In genomic region chr19:60466953-60467570, GRCm38 (mm10) we compare ENCODE assay signal across 7 mouse cellular contexts. TPM values are rescaled to one million over a fixed set of nuclear protein-coding genes. Genes with fewer than 3 reads are reported as not detected.
DNase-seq lines count a peak whose midpoint lies in the region; ATAC-seq and TF ChIP-seq lines count a peak whose summit lies in the region.

No protein-coding gene starts in this region.

- H3K27ac ChIP-seq in limb, embryonic 13.5 days, result no peak overlapping the region
- no peak overlapping the region for H3K27ac ChIP-seq in midbrain, embryonic 14.5 days (replicated peaks; ENCODE audit: low read depth, low read length)
- no peak overlapping the region for H3K27ac ChIP-seq in spleen, adult 2 months (ENCODE audit: insufficient read depth, low read length)

- peak overlapping the region; percentile 33 for H3K4me3 ChIP-seq in limb, embryonic 13.5 days
- peak overlapping the region; percentile 35 for H3K4me3 ChIP-seq in midbrain, embryonic 14.5 days (replicated peaks; ENCODE audit: low read depth, low read length)
- peak overlapping the region; percentile 23; the same call in 1 of the 2 replicates for H3K4me3 ChIP-seq in spleen, adult 2 months (ENCODE audit: extremely low read depth, insufficient read depth, insufficient read length)

- no peaks in the 10 kb centered on the region for H3K36me3 ChIP-seq in limb, embryonic 13.5 days
- no peaks in the 10 kb centered on the region for H3K36me3 ChIP-seq in midbrain, embryonic 14.5 days (ENCODE audit: control insufficient read depth, insufficient read depth, low read length)
- H3K36me3 ChIP-seq in spleen, adult 2 months (ENCODE audit: control insufficient read depth, insufficient read depth, low read length), result no peaks in the 10 kb centered on the region

- H3K4me2 ChIP-seq in limb, embryonic 13.5 days (replicated peaks), result peak overlapping the region; percentile 60
- peak overlapping the region; percentile 61 for H3K4me2 ChIP-seq in midbrain, embryonic 14.5 days (ENCODE audit: low read length)

- H3K4me1 ChIP-seq in limb, embryonic 13.5 days, result peaks cover 21% of the 10 kb centered on the region
- H3K4me1 ChIP-seq in midbrain, embryonic 14.5 days (ENCODE audit: control insufficient read depth, insufficient read depth, low read length), result peaks cover 9% of the 10 kb centered on the region
- peaks cover 9% of the 10 kb centered on the region for H3K4me1 ChIP-seq in spleen, adult 2 months (ENCODE audit: control insufficient read depth, insufficient read depth, insufficient read length)

- ATAC-seq in limb, embryonic 13.5 days (ENCODE audit: low FRiP score, low read depth), result no peak
- ATAC-seq in midbrain, embryonic 14.5 days (ENCODE audit: low FRiP score, low TSS enrichment), result peak; percentile 73; the same call in 1 of the 2 replicates

- peaks cover 43% of the 10 kb centered on the region for H3K27me3 ChIP-seq in limb, embryonic 13.5 days
- peaks cover 36% of the 10 kb centered on the region for H3K27me3 ChIP-seq in midbrain, embryonic 14.5 days (ENCODE audit: control insufficient read depth, insufficient read depth, low read length)
- peaks cover 4% of the 10 kb centered on the region for H3K27me3 ChIP-seq in spleen, adult 2 months (ENCODE audit: control insufficient read depth, insufficient read depth, low read length)

- TF ChIP-seq POLR2A in spleen, adult 2 months (IDR thresholded peaks at IDR 0.05; ENCODE audit: low read depth, low read length), result no peak

- peak; percentile 84 for DNase-seq in adrenal gland, postnatal 14 days
- DNase-seq in embryo, embryonic 10 days (ENCODE audit: low spot score), result peak; percentile 88
- DNase-seq in gastrocnemius, postnatal 4 days (ENCODE audit: low spot score in 2 of 2), result peak; percentile 31 to 60
- peak; percentile 27 for DNase-seq in kidney, adult 11 months
- peak; percentile 90 for DNase-seq in midbrain, embryonic 14.5 days
- DNase-seq in spleen, adult 2 months (ENCODE audit: low read depth in 1 of 2, low spot score in 2 of 2), result peak; percentile 28 to 50

- no peaks in the 10 kb centered on the region for H3K9me3 ChIP-seq in limb, embryonic 13.5 days
- no peaks in the 10 kb centered on the region for H3K9me3 ChIP-seq in midbrain, embryonic 14.5 days (ENCODE audit: control insufficient read depth, low read length)

- H3K9ac ChIP-seq in limb, embryonic 13.5 days, result no peak overlapping the region
- peak overlapping the region; percentile 40; the same call in 1 of the 2 replicates for H3K9ac ChIP-seq in midbrain, embryonic 14.5 days (replicated peaks; ENCODE audit: low read length)

- WGBS in limb, embryonic 13.5 days, result 4% methylated on average over 41 of the region's 41 CpGs
- WGBS in midbrain, embryonic 14.5 days, result 1% methylated on average over 41 of the region's 41 CpGs
- WGBS in spleen, adult 2 months, result 9% methylated on average over 41 of the region's 41 CpGs

- TF ChIP-seq CTCF in spleen, adult 2 months (IDR thresholded peaks at IDR 0.05; ENCODE audit: extremely low read depth, insufficient read depth, insufficient read length, insufficient replicate concordance), result peak; percentile 66; the same call in 1 of the 2 replicates

RNA-seq across cellular contexts. Expression of gene Prlhr, which starts 1.0 kb away (rescaled TPM):
- total RNA-seq in adrenal gland, postnatal 14 days (2021), result 1.8 and 2.3 TPM in 2 replicates
- not detected for total RNA-seq in gastrocnemius, postnatal 4 days (2021)
- polyA plus RNA-seq in limb, embryonic 13.5 days (2015; fragmentation: Nextera tagmentation; extraction: Ambion mirVana), result not detected in 2 replicates
- polyA plus RNA-seq in midbrain, embryonic 14.5 days (2014; fragmentation: Nextera tagmentation; extraction: Ambion mirVana), result 0.32 and 0.36 TPM in 2 replicates
- not detected in 2 replicates for polyA plus RNA-seq in spleen, adult 2 months (2012; rRNA removed)

Comparison
In these comparisons a context has a peak if more than half of its experiments do, and no peak if none do; other contexts are left out.
1. DNase-seq: peak in every context shown above with its lines; median percentile 90 in midbrain, embryonic 14.5 days; 88 in embryo, embryonic 10 days; 84 in adrenal gland, postnatal 14 days; 46 in gastrocnemius, postnatal 4 days; 39 in spleen, adult 2 months; 27 in kidney, adult 11 months.